Mouse (Mus musculus): ENCODE measurements at regions not wholly inside any gene's neighbourhood (a gene's known extent, or its start where the extent isn't known, plus 50 kb on each side); places are given as distances from the start of the nearest gene placed in this dataset.
A peak's percentile ranks its signal among the peaks of the same experiment; 100 is the strongest.

- DNase-seq (ENCODE audit: low spot score), result no peak
Measured at GRCm38 (mm10) chr1:61318042-61318441, 320.6 kb upstream of the Pard3b start.

GRCm38 (mm10) chr1:61321513-61322145 lies 317.0 kb upstream of the Pard3b start:
- DNase-seq (ENCODE audit: low spot score), result no peak

GRCm38 (mm10) chr1:61331456-61331855 lies 307.2 kb upstream of the Pard3b start:
- no peak for DNase-seq (ENCODE audit: low spot score)

GRCm38 (mm10) chr1:61331906-61332305 lies 306.7 kb upstream of the Pard3b start:
- no peak for DNase-seq (ENCODE audit: low spot score)

- DNase-seq (ENCODE audit: low spot score), result no peak
Measured at GRCm38 (mm10) chr1:61336367-61336766, 302.3 kb upstream of the Pard3b start.

- no peak for DNase-seq (ENCODE audit: low spot score)
Measured at GRCm38 (mm10) chr1:61352921-61353320, 285.7 kb upstream of the Pard3b start.

- no peak for DNase-seq (ENCODE audit: low spot score)
Measured at GRCm38 (mm10) chr1:61353481-61353880, 285.1 kb upstream of the Pard3b start.

- no peak for DNase-seq (ENCODE audit: low spot score)
Measured at GRCm38 (mm10) chr1:61355241-61355640, 283.4 kb upstream of the Pard3b start.

GRCm38 (mm10) chr1:61359011-61359930 lies 279.4 kb upstream of the Pard3b start:
- no peak for DNase-seq (ENCODE audit: low spot score)

GRCm38 (mm10) chr1:61372581-61372980 lies 266.0 kb upstream of the Pard3b start:
- no peak for DNase-seq (ENCODE audit: low spot score)

- DNase-seq (ENCODE audit: low spot score), result peak; percentile 25
Measured at GRCm38 (mm10) chr1:61373661-61374491, 264.7 kb upstream of the Pard3b start.

GRCm38 (mm10) chr1:61376417-61376816 lies 262.2 kb upstream of the Pard3b start:
- DNase-seq (ENCODE audit: low spot score), result no peak

GRCm38 (mm10) chr1:61377070-61377469 lies 261.6 kb upstream of the Pard3b start:
- DNase-seq (ENCODE audit: low spot score), result peak; percentile 51

GRCm38 (mm10) chr1:61378240-61378639 lies 260.4 kb upstream of the Pard3b start:
- peak; percentile 19 for DNase-seq (ENCODE audit: low spot score)

- no peak for DNase-seq (ENCODE audit: low spot score)
Measured at GRCm38 (mm10) chr1:61379771-61380517, 258.7 kb upstream of the Pard3b start.

- no peak for DNase-seq (ENCODE audit: low spot score)
Measured at GRCm38 (mm10) chr1:61387587-61387986, 251.0 kb upstream of the Pard3b start.

GRCm38 (mm10) chr1:61397796-61398195 lies 240.8 kb upstream of the Pard3b start:
- DNase-seq (ENCODE audit: low spot score), result no peak

- DNase-seq (ENCODE audit: low spot score), result no peak
Measured at GRCm38 (mm10) chr1:61402339-61402738, 236.3 kb upstream of the Pard3b start.

- no peak for DNase-seq (ENCODE audit: low spot score)
Measured at GRCm38 (mm10) chr1:61407201-61407600, 231.4 kb upstream of the Pard3b start.

- DNase-seq (ENCODE audit: low spot score), result no peak
Measured at GRCm38 (mm10) chr1:61414772-61415171, 223.9 kb upstream of the Pard3b start.

- DNase-seq (ENCODE audit: low spot score), result no peak
Measured at GRCm38 (mm10) chr1:61415426-61416195, 223.0 kb upstream of the Pard3b start.

All from lung, postnatal 25 days (tissue).